Mouse (Mus musculus): ENCODE results near the gene Gm15557.

- TF ChIP-seq CTCF (IDR thresholded peaks at IDR 0.05; ENCODE audit: low read depth, low read length) (no peak), POLR2A (IDR thresholded peaks at IDR 0.05; ENCODE audit: borderline replicate concordance, low read depth, low read length) (no peak)
Observed at GRCm38 (mm10) chr2:155991863-155992321, 51.4 kb downstream of the Gm15557 start.
